Mouse (Mus musculus): ENCODE measurements at regions not wholly inside any gene's neighbourhood (a gene's known extent, or its start where the extent isn't known, plus 50 kb on each side); places are given as distances from the start of the nearest gene placed in this dataset.

- WGBS = 88% methylated on average over 3 of the region's 3 CpGs
- Histone ChIP-seq H3K9me3 (replicated peaks) (no peaks in the 10 kb centered on the region), H3K27me3 (no peaks in the 10 kb centered on the region), H3K4me1 (0 out of 2 replicates have a peak, but pooled peaks cover 5% of the 10 kb centered on the region), H3K27ac (replicated peaks) (no peak overlapping the region), H3K4me2 (replicated peaks) (no peak overlapping the region), H3K9ac (no peak overlapping the region), H3K36me3 (no peaks in the 10 kb centered on the region), H3K4me3 (replicated peaks) (no peak overlapping the region)
- no peak for ATAC-seq (ENCODE audit: insufficient number of reproducible peaks, low FRiP score, low TSS enrichment, low read depth)
Observed at GRCm38 (mm10) chr3:52781521-52781920, 235.5 kb downstream of the Cog6 start.

- WGBS = 49% methylated on average over 8 of the region's 8 CpGs
- ATAC-seq (ENCODE audit: insufficient number of reproducible peaks, low FRiP score, low TSS enrichment, low read depth) = peak; percentile 60
Observed at GRCm38 (mm10) chr3:52780356-52780755, 236.7 kb downstream of the Cog6 start.

GRCm38 (mm10) chr3:52775875-52776274 is 241.2 kb downstream of the Cog6 start:
- no peak overlapping the region for H3K27ac ChIP-seq (replicated peaks)
- WGBS = 74% methylated on average over 4 of the region's 4 CpGs
- peaks cover 14% of the 10 kb centered on the region; the same call in 1 of the 2 replicates for H3K27me3 ChIP-seq
- H3K36me3 ChIP-seq = no peaks in the 10 kb centered on the region
- H3K9me3 ChIP-seq (replicated peaks) = no peaks in the 10 kb centered on the region
- no peak for ATAC-seq (ENCODE audit: insufficient number of reproducible peaks, low FRiP score, low TSS enrichment, low read depth)
- no peak overlapping the region for H3K4me2 ChIP-seq (replicated peaks)
- H3K4me1 ChIP-seq = 0 out of 2 replicates have a peak, but pooled peaks cover 5% of the 10 kb centered on the region
- H3K9ac ChIP-seq = no peak overlapping the region
- no peak overlapping the region for H3K4me3 ChIP-seq (replicated peaks)

More at GRCm38 (mm10) chr3:52780356-52780755, 236.7 kb downstream of the Cog6 start:
- no peak overlapping the region for H3K9ac ChIP-seq
- peaks cover 8% of the 10 kb centered on the region; the same call in 1 of the 2 replicates for H3K27me3 ChIP-seq
- no peak overlapping the region for H3K27ac ChIP-seq (replicated peaks)
- H3K4me2 ChIP-seq (replicated peaks) = no peak overlapping the region
- H3K4me1 ChIP-seq = 0 out of 2 replicates have a peak, but pooled peaks cover 5% of the 10 kb centered on the region
- no peak overlapping the region for H3K4me3 ChIP-seq (replicated peaks)
- H3K9me3 ChIP-seq (replicated peaks) = no peaks in the 10 kb centered on the region
- no peaks in the 10 kb centered on the region for H3K36me3 ChIP-seq

- H3K9ac ChIP-seq = no peak overlapping the region
- 65% methylated on average over 7 of the region's 7 CpGs for WGBS
- H3K4me3 ChIP-seq (replicated peaks) = no peak overlapping the region
- no peaks in the 10 kb centered on the region for H3K36me3 ChIP-seq
- no peaks in the 10 kb centered on the region for H3K9me3 ChIP-seq (replicated peaks)
- H3K4me2 ChIP-seq (replicated peaks) = no peak overlapping the region
- 0 out of 2 replicates have a peak, but pooled peaks cover 3% of the 10 kb centered on the region for H3K4me1 ChIP-seq
- no peak overlapping the region for H3K27ac ChIP-seq (replicated peaks)
- peaks cover 14% of the 10 kb centered on the region; the same call in 1 of the 2 replicates for H3K27me3 ChIP-seq
- no peak for ATAC-seq (ENCODE audit: insufficient number of reproducible peaks, low FRiP score, low TSS enrichment, low read depth)
Observed at GRCm38 (mm10) chr3:52775156-52775555, 241.9 kb downstream of the Cog6 start.

GRCm38 (mm10) chr3:52774734-52775133 is 242.3 kb downstream of the Cog6 start:
- 76% methylated on average over 6 of the region's 6 CpGs for WGBS

GRCm38 (mm10) chr3:52767276-52767675 is 249.8 kb downstream of the Cog6 start:
- no peaks in the 10 kb centered on the region for H3K9me3 ChIP-seq (replicated peaks)
- H3K9ac ChIP-seq = no peak overlapping the region
- H3K36me3 ChIP-seq = no peaks in the 10 kb centered on the region
- no peak overlapping the region for H3K27ac ChIP-seq (replicated peaks)
- 54% methylated on average over 10 of the region's 10 CpGs for WGBS
- no peak overlapping the region for H3K4me2 ChIP-seq (replicated peaks)
- no peak overlapping the region for H3K4me3 ChIP-seq (replicated peaks)
- peaks cover 10% of the 10 kb centered on the region for H3K4me1 ChIP-seq
- no peak for ATAC-seq (ENCODE audit: insufficient number of reproducible peaks, low FRiP score, low TSS enrichment, low read depth)
- H3K27me3 ChIP-seq = 0 out of 2 replicates have a peak, but pooled peaks cover 3% of the 10 kb centered on the region

More at GRCm38 (mm10) chr3:52774734-52775133, 242.3 kb downstream of the Cog6 start:
- Histone ChIP-seq H3K27ac (replicated peaks) (no peak overlapping the region), H3K27me3 (peaks cover 14% of the 10 kb centered on the region; the same call in 1 of the 2 replicates), H3K4me3 (replicated peaks) (no peak overlapping the region), H3K36me3 (no peaks in the 10 kb centered on the region), H3K4me1 (no peaks in the 10 kb centered on the region), H3K9me3 (replicated peaks) (no peaks in the 10 kb centered on the region), H3K4me2 (replicated peaks) (no peak overlapping the region), H3K9ac (no peak overlapping the region)
- no peak for ATAC-seq (ENCODE audit: insufficient number of reproducible peaks, low FRiP score, low TSS enrichment, low read depth)

GRCm38 (mm10) chr3:52766841-52767240 is 250.2 kb downstream of the Cog6 start:
- H3K9ac ChIP-seq = no peak overlapping the region
- 0 out of 2 replicates have a peak, but pooled peaks cover 3% of the 10 kb centered on the region for H3K27me3 ChIP-seq
- 52% methylated on average over 5 of the region's 5 CpGs for WGBS
- no peak overlapping the region for H3K4me2 ChIP-seq (replicated peaks)
- no peak overlapping the region for H3K27ac ChIP-seq (replicated peaks)
- H3K4me3 ChIP-seq (replicated peaks) = no peak overlapping the region
- no peaks in the 10 kb centered on the region for H3K36me3 ChIP-seq
- H3K4me1 ChIP-seq = peaks cover 10% of the 10 kb centered on the region
- 0 out of 2 replicates have a peak, but pooled peaks have one; percentile 64 for ATAC-seq (ENCODE audit: insufficient number of reproducible peaks, low FRiP score, low TSS enrichment, low read depth)
- H3K9me3 ChIP-seq (replicated peaks) = no peaks in the 10 kb centered on the region

- Histone ChIP-seq H3K4me2 (replicated peaks) (no peak overlapping the region), H3K9me3 (replicated peaks) (no peaks in the 10 kb centered on the region), H3K36me3 (no peaks in the 10 kb centered on the region), H3K27me3 (no peaks in the 10 kb centered on the region), H3K4me1 (peaks cover 10% of the 10 kb centered on the region), H3K9ac (no peak overlapping the region), H3K27ac (replicated peaks) (no peak overlapping the region), H3K4me3 (replicated peaks) (no peak overlapping the region)
- 64% methylated on average over 4 of the region's 4 CpGs for WGBS
- no peak for ATAC-seq (ENCODE audit: insufficient number of reproducible peaks, low FRiP score, low TSS enrichment, low read depth)
Observed at GRCm38 (mm10) chr3:52764166-52764565, 252.9 kb downstream of the Cog6 start.

GRCm38 (mm10) chr3:52763660-52764059 is 253.4 kb downstream of the Cog6 start:
- no peak overlapping the region for H3K4me2 ChIP-seq (replicated peaks)
- no peaks in the 10 kb centered on the region for H3K9me3 ChIP-seq (replicated peaks)
- H3K4me1 ChIP-seq = peaks cover 10% of the 10 kb centered on the region
- H3K4me3 ChIP-seq (replicated peaks) = no peak overlapping the region
- H3K36me3 ChIP-seq = no peaks in the 10 kb centered on the region
- H3K27me3 ChIP-seq = no peaks in the 10 kb centered on the region
- H3K27ac ChIP-seq (replicated peaks) = no peak overlapping the region
- ATAC-seq (ENCODE audit: insufficient number of reproducible peaks, low FRiP score, low TSS enrichment, low read depth) = no peak
- 64% methylated on average over 5 of the region's 5 CpGs for WGBS
- H3K9ac ChIP-seq = no peak overlapping the region

GRCm38 (mm10) chr3:52762549-52762948 is 254.5 kb downstream of the Cog6 start:
- Histone ChIP-seq H3K4me1 (peaks cover 8% of the 10 kb centered on the region), H3K4me2 (replicated peaks) (no peak overlapping the region), H3K4me3 (replicated peaks) (no peak overlapping the region), H3K9me3 (replicated peaks) (no peaks in the 10 kb centered on the region), H3K9ac (no peak overlapping the region), H3K27me3 (no peaks in the 10 kb centered on the region), H3K27ac (replicated peaks) (no peak overlapping the region), H3K36me3 (no peaks in the 10 kb centered on the region)
- no peak for ATAC-seq (ENCODE audit: insufficient number of reproducible peaks, low FRiP score, low TSS enrichment, low read depth)
- WGBS = 78% methylated on average over 6 of the region's 6 CpGs

GRCm38 (mm10) chr3:52759846-52760245 is 257.2 kb downstream of the Cog6 start:
- no peak overlapping the region for H3K4me3 ChIP-seq (replicated peaks)
- no peaks in the 10 kb centered on the region for H3K4me1 ChIP-seq
- WGBS = 87% methylated on average over 11 of the region's 11 CpGs
- no peak overlapping the region for H3K9ac ChIP-seq
- H3K27me3 ChIP-seq = no peaks in the 10 kb centered on the region
- no peaks in the 10 kb centered on the region for H3K36me3 ChIP-seq
- H3K27ac ChIP-seq (replicated peaks) = no peak overlapping the region
- no peak overlapping the region for H3K4me2 ChIP-seq (replicated peaks)
- no peak for ATAC-seq (ENCODE audit: insufficient number of reproducible peaks, low FRiP score, low TSS enrichment, low read depth)
- no peaks in the 10 kb centered on the region for H3K9me3 ChIP-seq (replicated peaks)

GRCm38 (mm10) chr3:52758561-52758960 is 258.5 kb downstream of the Cog6 start:
- H3K27me3 ChIP-seq = no peaks in the 10 kb centered on the region
- no peak overlapping the region for H3K4me2 ChIP-seq (replicated peaks)
- no peaks in the 10 kb centered on the region for H3K36me3 ChIP-seq
- H3K27ac ChIP-seq (replicated peaks) = no peak overlapping the region
- no peaks in the 10 kb centered on the region for H3K9me3 ChIP-seq (replicated peaks)
- WGBS = 28% methylated on average over 2 of the region's 2 CpGs
- no peaks in the 10 kb centered on the region for H3K4me1 ChIP-seq
- H3K4me3 ChIP-seq (replicated peaks) = no peak overlapping the region
- H3K9ac ChIP-seq = no peak overlapping the region
- ATAC-seq (ENCODE audit: insufficient number of reproducible peaks, low FRiP score, low TSS enrichment, low read depth) = no peak

Measured in embryonic facial prominence, embryonic 15.5 days (tissue).